Comparison of ENCODE assay signal across 16 mouse cellular contexts in the genomic region with DNA sequence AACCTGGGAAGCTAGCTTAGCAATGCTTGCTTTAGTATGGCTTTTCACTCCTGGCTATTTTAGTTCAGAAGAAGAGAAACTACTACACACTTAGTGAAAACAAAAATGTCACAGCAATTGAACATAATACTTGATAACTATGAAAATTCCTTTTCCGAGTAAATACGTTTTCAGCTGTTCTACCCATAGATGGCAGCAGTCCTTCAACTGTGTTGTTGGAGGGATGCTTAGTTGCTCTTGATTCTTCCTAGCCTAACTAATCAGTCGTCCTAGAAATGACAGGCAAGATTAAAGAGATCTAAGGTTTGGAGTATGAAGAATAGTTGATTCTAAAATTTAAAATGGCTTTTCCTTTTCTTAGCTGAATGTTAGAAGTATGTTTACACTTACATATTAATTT.
DNase-seq lines count a peak whose midpoint lies in the region; ATAC-seq and TF ChIP-seq lines count a peak whose summit lies in the region.
"Had no signal": no experiment of that assay in that cellular context is flagged by ENCODE, and none has a peak within 500 bp of the region (broad histone marks: within the 10 kb centered on the region; RNA-seq: fewer than 3 reads in every experiment).

No protein-coding gene starts in this region.

- no peak overlapping the region for H3K27ac ChIP-seq in forebrain, postnatal 0 days (ENCODE audit: low read depth, low read length)
- no peak overlapping the region for H3K27ac ChIP-seq in forebrain, embryonic 13.5 days
- no peak overlapping the region for H3K27ac ChIP-seq in midbrain, embryonic 14.5 days (replicated peaks; ENCODE audit: low read depth, low read length)
- H3K27ac ChIP-seq in midbrain, embryonic 13.5 days: no peak overlapping the region
- H3K27ac ChIP-seq: embryonic facial prominence, embryonic 13.5 days; intestine, embryonic 15.5 days; liver, embryonic 15.5 days had no signal

- no peaks in the 10 kb centered on the region for H3K9me3 ChIP-seq in forebrain, postnatal 0 days (ENCODE audit: low read length)
- H3K9me3 ChIP-seq in forebrain, embryonic 13.5 days (replicated peaks): no peaks in the 10 kb centered on the region
- no peaks in the 10 kb centered on the region for H3K9me3 ChIP-seq in midbrain, embryonic 14.5 days (ENCODE audit: control insufficient read depth, low read length)
- H3K9me3 ChIP-seq in midbrain, embryonic 13.5 days: no peaks in the 10 kb centered on the region
- H3K9me3 ChIP-seq: embryonic facial prominence, embryonic 13.5 days; intestine, embryonic 15.5 days; liver, embryonic 15.5 days; megakaryocyte, embryonic 14.5 days had no signal

- no peak overlapping the region for H3K4me2 ChIP-seq in forebrain, postnatal 0 days (ENCODE audit: low read depth)
- H3K4me2 ChIP-seq in forebrain, embryonic 13.5 days: no peak overlapping the region
- H3K4me2 ChIP-seq in midbrain, embryonic 14.5 days (ENCODE audit: low read length): no peak overlapping the region
- H3K4me2 ChIP-seq in midbrain, embryonic 13.5 days (replicated peaks): no peak overlapping the region
- H3K4me2 ChIP-seq: embryonic facial prominence, embryonic 13.5 days; intestine, embryonic 15.5 days; liver, embryonic 15.5 days had no signal

- 55% methylated on average over 3 of the region's 3 CpGs for WGBS in forebrain, postnatal 0 days
- whole genome bisulfite sequencing in forebrain, embryonic 13.5 days: 50% methylated on average over 3 of the region's 3 CpGs
- 70% methylated on average over 3 of the region's 3 CpGs for WGBS in midbrain, embryonic 14.5 days
- 64% methylated on average over 3 of the region's 3 CpGs for WGBS in midbrain, embryonic 13.5 days

- DNase-seq in forebrain, postnatal 0 days: no peak
- peak; percentile 51 for DNase-seq in midbrain, embryonic 14.5 days
- peak; percentile 25 for DNase-seq in R1 (ENCODE audit: low read depth, low spot score)
- DNase-seq in spleen, postnatal 36 days (ENCODE audit: low spot score in 2 of 2): no peak
- DNase-seq in adrenal gland, postnatal 4 days (ENCODE audit: low spot score in 2 of 2): no peak
- DNase-seq: adrenal gland, adult 2 months; cerebellum, adult 11 months; heart, adult 11 months; heart, postnatal 14 days had no signal

- no peaks in the 10 kb centered on the region for H3K36me3 ChIP-seq in forebrain, postnatal 0 days (ENCODE audit: insufficient read depth)
- 0 out of 2 replicates have a peak, but pooled peaks cover 5% of the 10 kb centered on the region for H3K36me3 ChIP-seq in forebrain, embryonic 13.5 days (ENCODE audit: poor library complexity, severe bottlenecking)
- H3K36me3 ChIP-seq in midbrain, embryonic 14.5 days (ENCODE audit: control insufficient read depth, insufficient read depth, low read length): no peaks in the 10 kb centered on the region
- H3K36me3 ChIP-seq in midbrain, embryonic 13.5 days: no peaks in the 10 kb centered on the region
- H3K36me3 ChIP-seq: embryonic facial prominence, embryonic 13.5 days; intestine, embryonic 15.5 days had no signal

- TF ChIP-seq CTCF in forebrain, postnatal 0 days (IDR thresholded peaks at IDR 0.05; ENCODE audit: low read depth): peak; percentile 46

- H3K4me3 ChIP-seq in forebrain, postnatal 0 days (ENCODE audit: low read depth, low read length): no peak overlapping the region
- H3K4me3 ChIP-seq in forebrain, embryonic 13.5 days: no peak overlapping the region
- no peak overlapping the region for H3K4me3 ChIP-seq in midbrain, embryonic 14.5 days (replicated peaks; ENCODE audit: low read depth, low read length)
- H3K4me3 ChIP-seq in midbrain, embryonic 13.5 days (replicated peaks): no peak overlapping the region
- H3K4me3 ChIP-seq: embryonic facial prominence, embryonic 13.5 days; intestine, embryonic 15.5 days; liver, embryonic 15.5 days; megakaryocyte, embryonic 14.5 days had no signal

- no peaks in the 10 kb centered on the region for H3K27me3 ChIP-seq in forebrain, postnatal 0 days (ENCODE audit: insufficient read depth, low read length)
- H3K27me3 ChIP-seq in forebrain, embryonic 13.5 days: no peaks in the 10 kb centered on the region
- H3K27me3 ChIP-seq in midbrain, embryonic 14.5 days (ENCODE audit: control insufficient read depth, insufficient read depth, low read length): no peaks in the 10 kb centered on the region
- H3K27me3 ChIP-seq in midbrain, embryonic 13.5 days: no peaks in the 10 kb centered on the region
- H3K27me3 ChIP-seq: embryonic facial prominence, embryonic 13.5 days; intestine, embryonic 15.5 days; liver, embryonic 15.5 days; megakaryocyte, embryonic 14.5 days had no signal

- H3K4me1 ChIP-seq in forebrain, postnatal 0 days (ENCODE audit: insufficient read depth): no peaks in the 10 kb centered on the region
- no peaks in the 10 kb centered on the region for H3K4me1 ChIP-seq in forebrain, embryonic 13.5 days
- H3K4me1 ChIP-seq in midbrain, embryonic 14.5 days (ENCODE audit: control insufficient read depth, insufficient read depth, low read length): no peaks in the 10 kb centered on the region
- H3K4me1 ChIP-seq in midbrain, embryonic 13.5 days (replicated peaks): peaks cover 3% of the 10 kb centered on the region; the same call in 1 of the 2 replicates
- H3K4me1 ChIP-seq: embryonic facial prominence, embryonic 13.5 days; intestine, embryonic 15.5 days had no signal

- H3K9ac ChIP-seq in forebrain, postnatal 0 days: no peak overlapping the region
- H3K9ac ChIP-seq in forebrain, embryonic 13.5 days: no peak overlapping the region
- no peak overlapping the region for H3K9ac ChIP-seq in midbrain, embryonic 14.5 days (replicated peaks; ENCODE audit: low read length)
- H3K9ac ChIP-seq in midbrain, embryonic 13.5 days (replicated peaks): no peak overlapping the region
- H3K9ac ChIP-seq: embryonic facial prominence, embryonic 13.5 days; intestine, embryonic 15.5 days; liver, embryonic 15.5 days had no signal

- no peak for ATAC-seq in forebrain, postnatal 0 days
- no peak for ATAC-seq in forebrain, embryonic 13.5 days
- no peak for ATAC-seq in midbrain, embryonic 14.5 days (ENCODE audit: low FRiP score, low TSS enrichment)
- no peak for ATAC-seq in midbrain, embryonic 13.5 days
- ATAC-seq: forebrain, embryonic 16.5 days; intestine, embryonic 15.5 days had no signal

Comparison
In these comparisons a context has a peak if more than half of its experiments do, and no peak if none do; other contexts are left out.
1. DNase-seq: peak in midbrain, embryonic 14.5 days (single experiment) and R1 (single experiment); none in forebrain, postnatal 0 days (single experiment), spleen, postnatal 36 days (0 of 2) and adrenal gland, postnatal 4 days (0 of 2).